Mouse (Mus musculus): ENCODE data around the gene Slc30a7.

- TF ChIP-seq CTCF (IDR thresholded peaks at IDR 0.05; ENCODE audit: extremely low read depth, insufficient read depth, insufficient read length, insufficient replicate concordance) (no peak), POLR2A (IDR thresholded peaks at IDR 0.05; ENCODE audit: low read depth, low read length) (no peak)
Measured at GRCm38 (mm10) chr3:116030152-116030788, 23.1 kb upstream of the Slc30a7 start.
